Mouse (Mus musculus) kidney, embryonic 15.5 days (tissue): ENCODE data around the gene Tm6sf1. TPM values are rescaled to one million over a fixed set of nuclear protein-coding genes. Genes with fewer than 3 reads are reported as not detected.

Experiments used
- ATAC-seq: fragments of 200-750 bp; cut with Nextera tagmentation; replicated peaks from 2 replicates; pipeline ENCODE4 v1.8.0; 2017; ENCODE audit warnings: moderate TSS enrichment; ENCODE audit not compliant: low FRiP score
- H3K27ac ChIP-seq: fragments of 300-500 bp; sonication (generic); 2 replicates; pipeline ENCODE4 v1.5.1; 2015; ENCODE audit warnings: mild to moderate bottlenecking, inconsistent platforms
- H3K27me3 ChIP-seq: fragments of 300-500 bp; sonication (generic); 2 replicates; pipeline ENCODE4 v1.6.1; 2015; ENCODE audit warnings: inconsistent platforms
- H3K36me3 ChIP-seq: fragments of 300-500 bp; sonication (generic); 2 replicates; pipeline ENCODE4 v1.6.1; 2015; ENCODE audit warnings: inconsistent platforms
- H3K4me1 ChIP-seq: fragments of 300-500 bp; sonication (generic); 2 replicates; pipeline ENCODE4 v1.6.1; 2015; ENCODE audit warnings: inconsistent platforms
- H3K4me2 ChIP-seq: fragments of 300-500 bp; sonication (generic); 2 replicates; pipeline ENCODE4 v1.6.1; 2015; ENCODE audit warnings: moderate library complexity, mild to moderate bottlenecking, inconsistent platforms
- H3K4me3 ChIP-seq: fragments of 300-500 bp; sonication (generic); replicated peaks from 2 replicates; pipeline ENCODE4 v1.5.1; 2015; ENCODE audit warnings: mild to moderate bottlenecking, inconsistent platforms
- H3K9ac ChIP-seq: fragments of 300-500 bp; sonication (generic); 2 replicates; pipeline ENCODE4 v1.6.1; 2015; ENCODE audit warnings: mild to moderate bottlenecking, inconsistent platforms
- H3K9me3 ChIP-seq: fragments of 300-500 bp; sonication (generic); replicated peaks from 2 replicates; pipeline ENCODE4 v1.6.1; 2016; ENCODE audit warnings: inconsistent platforms
- WGBS: fragments of 180-500 bp; shearing (Covaris S2); methylation state at CpG from one replicate; pipeline ENCODE4 v1.1.7; 2015; ENCODE audit warnings: mixed read lengths; 5-methylcytosine and 5-hydroxymethylcytosine counted together
- polyA plus RNA-seq: library from polyadenylated mRNA; unstranded; fragments of >200 nt; fragmentation: Nextera tagmentation; extraction: Ambion mirVana; gene quantifications from 2 replicates; pipeline ENCODE4 v1.2.1, GENCODE M21; 2015

Gene Tm6sf1
- polyA plus RNA-seq, 1 experiment from 2014 or later, result 13.5 TPM

- Histone ChIP-seq H3K36me3 (no peaks in the 10 kb centered on the region), H3K27me3 (no peaks in the 10 kb centered on the region), H3K4me2 (no peak overlapping the region), H3K9me3 (no peaks in the 10 kb centered on the region), H3K27ac (no peak overlapping the region), H3K4me3 (no peak overlapping the region), H3K4me1 (0 out of 2 replicates have a peak, but pooled peaks cover 4% of the 10 kb centered on the region), H3K9ac (no peak overlapping the region)
- WGBS, result 87% methylated on average over 2 of the region's 2 CpGs
- ATAC-seq, result no peak
Measured at GRCm38 (mm10) chr7:81904926-81905325, 46.1 kb downstream of the Tm6sf1 start.

GRCm38 (mm10) chr7:81918316-81918715, 59.5 kb downstream of the Tm6sf1 start:
- no peak overlapping the region for H3K4me3 ChIP-seq
- WGBS, result 69% methylated on average over 5 of the region's 5 CpGs
- no peak for ATAC-seq
- no peaks in the 10 kb centered on the region for H3K27me3 ChIP-seq
- no peaks in the 10 kb centered on the region for H3K4me1 ChIP-seq
- no peak overlapping the region for H3K27ac ChIP-seq
- H3K4me2 ChIP-seq, result no peak overlapping the region
- no peaks in the 10 kb centered on the region for H3K9me3 ChIP-seq
- no peak overlapping the region for H3K9ac ChIP-seq
- no peaks in the 10 kb centered on the region for H3K36me3 ChIP-seq

- no peaks in the 10 kb centered on the region for H3K4me1 ChIP-seq
- no peak for ATAC-seq
- H3K9me3 ChIP-seq, result no peaks in the 10 kb centered on the region
- no peak overlapping the region for H3K4me2 ChIP-seq
- no peak overlapping the region for H3K4me3 ChIP-seq
- no peaks in the 10 kb centered on the region for H3K36me3 ChIP-seq
- 87% methylated on average over 4 of the region's 4 CpGs for WGBS
- H3K27ac ChIP-seq, result no peak overlapping the region
- no peaks in the 10 kb centered on the region for H3K27me3 ChIP-seq
- H3K9ac ChIP-seq, result no peak overlapping the region
Measured at GRCm38 (mm10) chr7:81920314-81920713, 61.5 kb downstream of the Tm6sf1 start.

GRCm38 (mm10) chr7:81921379-81921952, 62.7 kb downstream of the Tm6sf1 start:
- Histone ChIP-seq H3K4me1 (no peaks in the 10 kb centered on the region), H3K4me2 (no peak overlapping the region), H3K27ac (no peak overlapping the region), H3K4me3 (no peak overlapping the region), H3K36me3 (no peaks in the 10 kb centered on the region), H3K9ac (no peak overlapping the region), H3K27me3 (no peaks in the 10 kb centered on the region), H3K9me3 (no peaks in the 10 kb centered on the region)
- ATAC-seq, result no peak
- 68% methylated on average over 1 of the region's 1 CpGs for WGBS

- Histone ChIP-seq H3K9ac (no peak overlapping the region), H3K4me3 (no peak overlapping the region), H3K4me2 (no peak overlapping the region), H3K36me3 (no peaks in the 10 kb centered on the region), H3K4me1 (peaks cover 11% of the 10 kb centered on the region; the same call in 1 of the 2 replicates), H3K9me3 (no peaks in the 10 kb centered on the region), H3K27ac (no peak overlapping the region), H3K27me3 (no peaks in the 10 kb centered on the region)
- no peak for ATAC-seq
- 78% methylated on average over 7 of the region's 7 CpGs for WGBS
Measured at GRCm38 (mm10) chr7:81928998-81929397, 70.2 kb downstream of the Tm6sf1 start.

GRCm38 (mm10) chr7:81932521-81933045, 73.8 kb downstream of the Tm6sf1 start:
- H3K9ac ChIP-seq, result no peak overlapping the region
- H3K9me3 ChIP-seq, result no peaks in the 10 kb centered on the region
- no peaks in the 10 kb centered on the region for H3K36me3 ChIP-seq
- H3K27ac ChIP-seq, result no peak overlapping the region
- peak overlapping the region; percentile 86 for H3K4me3 ChIP-seq
- 23% methylated on average over 5 of the region's 5 CpGs for WGBS
- no peak for ATAC-seq
- peak overlapping the region; percentile 84 for H3K4me2 ChIP-seq
- peaks cover 20% of the 10 kb centered on the region for H3K27me3 ChIP-seq
- H3K4me1 ChIP-seq, result peaks cover 15% of the 10 kb centered on the region

- no peaks in the 10 kb centered on the region for H3K9me3 ChIP-seq
- H3K36me3 ChIP-seq, result no peaks in the 10 kb centered on the region
- peak; percentile 50; the same call in 1 of the 2 replicates for ATAC-seq
- peak overlapping the region; percentile 87 for H3K9ac ChIP-seq
- peaks cover 22% of the 10 kb centered on the region for H3K27me3 ChIP-seq
- 6% methylated on average over 23 of the region's 23 CpGs for WGBS
- peak overlapping the region; percentile 84 for H3K4me2 ChIP-seq
- peaks cover 15% of the 10 kb centered on the region for H3K4me1 ChIP-seq
- H3K4me3 ChIP-seq, result peak overlapping the region; percentile 86
- H3K27ac ChIP-seq, result peak overlapping the region; percentile 87
Measured at GRCm38 (mm10) chr7:81933061-81933600, 74.3 kb downstream of the Tm6sf1 start.

GRCm38 (mm10) chr7:81933601-81934266, 74.9 kb downstream of the Tm6sf1 start:
- H3K4me2 ChIP-seq, result peak overlapping the region; percentile 84

More at GRCm38 (mm10) chr7:81933601-81934266, 74.9 kb downstream of the Tm6sf1 start:
- peak; percentile 84 for ATAC-seq
- WGBS, result under 1% methylated on average over 103 of the region's 103 CpGs
- peaks cover 15% of the 10 kb centered on the region for H3K4me1 ChIP-seq
- H3K9me3 ChIP-seq, result no peaks in the 10 kb centered on the region
- H3K27ac ChIP-seq, result peak overlapping the region; percentile 87
- peak overlapping the region; percentile 87 for H3K9ac ChIP-seq
- no peaks in the 10 kb centered on the region for H3K36me3 ChIP-seq
- peak overlapping the region; percentile 86 for H3K4me3 ChIP-seq
- peaks cover 22% of the 10 kb centered on the region for H3K27me3 ChIP-seq

Other genes with a start within 250 kb of the Tm6sf1 start
- 13.3 and 14.8 TPM in 2 replicates for gene Homer2, start 151.5 kb upstream of the Tm6sf1 start, polyA plus RNA-seq
- gene Ramac, start 96.1 kb upstream of the Tm6sf1 start, polyA plus RNA-seq, result 125 and 138 TPM in 2 replicates
- 43.2 and 52.6 TPM in 2 replicates for gene 3110040N11Rik, start 69.5 kb upstream of the Tm6sf1 start, polyA plus RNA-seq
- 62.3 and 67.3 TPM in 2 replicates for gene Btbd1, start 29.6 kb upstream of the Tm6sf1 start, polyA plus RNA-seq
- gene Gm10160, start 3.2 kb upstream of the Tm6sf1 start, polyA plus RNA-seq, result not detected in 2 replicates
- gene Hdgfl3, start 75.5 kb downstream of the Tm6sf1 start, polyA plus RNA-seq, result 14.0 and 14.4 TPM in 2 replicates
- gene Bnc1, start 133.3 kb downstream of the Tm6sf1 start, polyA plus RNA-seq, result 0.22 and 0.91 TPM in 2 replicates